Mouse (Mus musculus): ENCODE results near the gene Rngtt.

Rngtt gene

GRCm38 (mm10) chr4:33514108-33515000 lies 204.2 kb downstream of the Rngtt start:
- DNase-seq (ENCODE audit: low spot score): no peak

- DNase-seq (ENCODE audit: low spot score): no peak
Observed at GRCm38 (mm10) chr4:33520196-33520595, 210.1 kb downstream of the Rngtt start.

DNA sequence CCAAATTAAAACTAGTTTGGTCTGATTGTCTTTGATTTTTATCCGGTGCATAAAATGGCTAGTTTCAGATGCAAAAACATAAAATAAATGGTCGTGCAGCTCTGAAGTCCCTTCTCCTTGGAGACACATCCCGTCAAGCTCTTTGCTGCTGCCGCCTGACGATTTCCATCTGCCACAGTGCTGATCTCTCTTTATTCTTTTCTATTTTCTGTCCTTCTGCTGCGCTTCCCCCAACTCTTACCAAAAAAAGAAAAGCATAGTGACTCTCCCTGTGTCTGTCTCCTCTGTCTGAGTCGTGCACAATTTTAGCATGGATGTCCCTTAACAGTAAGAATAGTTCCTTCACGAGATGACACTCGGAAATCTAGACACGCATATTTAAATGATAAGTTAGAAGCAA lies 210.8 kb downstream of the Rngtt start:
- DNase-seq (ENCODE audit: low spot score): no peak

GRCm38 (mm10) chr4:33523774-33524173 lies 213.7 kb downstream of the Rngtt start:
- DNase-seq (ENCODE audit: low spot score): no peak

- DNase-seq (ENCODE audit: low spot score): peak; percentile 28
Observed at GRCm38 (mm10) chr4:33524481-33525141, 214.5 kb downstream of the Rngtt start.

GRCm38 (mm10) chr4:33525272-33525671 lies 215.2 kb downstream of the Rngtt start:
- no peak for DNase-seq (ENCODE audit: low spot score)

DNA sequence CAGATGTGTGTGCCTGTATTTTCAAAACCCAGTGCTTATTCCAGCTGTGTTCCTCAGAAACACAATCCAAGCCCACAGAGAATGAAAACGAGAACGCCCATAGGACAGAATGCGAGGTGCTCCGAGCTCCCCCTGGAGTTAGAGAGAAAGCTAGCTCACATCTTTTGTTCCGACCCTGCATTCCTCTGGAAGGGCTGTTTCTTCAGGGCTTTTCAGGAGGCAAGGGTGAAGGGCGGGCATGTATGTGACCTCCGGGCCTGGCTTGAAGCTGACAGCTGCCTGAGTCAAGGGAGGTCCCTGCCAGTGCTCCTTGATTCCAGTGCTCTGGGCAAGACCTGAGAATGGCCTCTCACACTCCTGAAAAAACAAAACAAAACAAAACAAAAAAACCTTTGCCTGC lies 216.0 kb downstream of the Rngtt start:
- DNase-seq (ENCODE audit: low spot score): peak; percentile 5

DNA sequence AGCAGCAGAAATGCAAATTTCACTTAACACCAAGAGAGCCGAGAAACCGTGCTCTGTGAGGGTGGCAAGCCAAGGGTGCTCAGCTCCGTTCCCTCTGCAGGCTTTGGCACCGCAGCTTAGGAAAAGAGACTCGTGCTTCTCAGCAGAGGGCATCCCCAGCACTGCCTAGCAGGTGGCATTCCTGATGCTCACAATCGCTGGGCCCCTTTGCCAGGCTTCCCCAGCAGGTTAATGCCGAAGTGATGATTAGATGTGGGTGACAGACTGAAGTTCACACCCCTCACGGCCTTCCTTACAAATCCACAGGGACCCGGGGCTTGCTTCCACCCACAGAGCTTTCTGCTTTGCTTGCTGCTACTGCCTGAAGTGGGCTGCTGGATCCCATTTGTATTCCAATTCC lies 216.6 kb downstream of the Rngtt start:
- DNase-seq (ENCODE audit: low spot score): no peak

DNA sequence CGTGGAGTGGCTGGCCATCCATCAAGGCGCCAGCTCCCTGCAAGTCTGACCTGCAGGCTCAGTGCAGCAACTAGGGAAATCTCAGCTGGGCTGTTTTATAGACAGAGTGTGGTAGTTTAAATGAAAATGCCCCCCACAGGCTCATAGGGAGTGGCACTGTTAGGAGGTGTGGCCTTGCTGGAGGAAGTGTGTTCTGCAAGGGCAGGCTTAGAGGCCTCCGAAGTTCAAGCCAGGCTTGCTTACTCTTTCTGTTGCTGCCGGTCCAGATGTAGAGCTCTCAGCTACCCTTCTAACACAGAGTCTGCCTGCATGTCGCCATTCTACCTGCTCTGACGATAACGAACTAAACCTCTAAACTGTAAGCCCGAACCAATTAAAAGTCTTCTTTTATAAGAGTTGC lies 222.5 kb downstream of the Rngtt start:
- DNase-seq (ENCODE audit: low spot score): no peak

- no peak for DNase-seq (ENCODE audit: low spot score)
Observed at GRCm38 (mm10) chr4:33544755-33545576, 234.9 kb downstream of the Rngtt start.

- no peak for DNase-seq (ENCODE audit: low spot score)
Observed at GRCm38 (mm10) chr4:33545577-33545879, 235.4 kb downstream of the Rngtt start.

DNA sequence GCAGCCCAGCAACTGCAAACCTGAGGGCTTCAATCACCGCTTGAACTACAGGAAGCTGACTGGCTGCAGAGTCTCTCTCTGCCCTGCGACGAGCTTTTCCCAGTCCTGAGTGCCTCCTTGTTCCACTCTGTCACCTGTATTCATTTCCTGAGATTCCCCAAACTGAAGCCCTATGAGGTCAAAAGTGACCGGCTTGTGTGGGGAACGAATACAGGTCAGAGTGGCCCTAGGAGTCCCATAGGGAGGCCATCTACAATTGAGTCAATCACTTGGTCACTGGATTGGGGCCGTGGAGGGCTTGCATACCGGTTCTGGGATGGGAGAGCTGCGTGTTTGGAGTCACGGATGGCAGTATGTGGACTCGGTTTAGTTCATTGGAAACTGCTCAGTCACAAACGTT lies 236.2 kb downstream of the Rngtt start:
- DNase-seq (ENCODE audit: low spot score): no peak

DNA sequence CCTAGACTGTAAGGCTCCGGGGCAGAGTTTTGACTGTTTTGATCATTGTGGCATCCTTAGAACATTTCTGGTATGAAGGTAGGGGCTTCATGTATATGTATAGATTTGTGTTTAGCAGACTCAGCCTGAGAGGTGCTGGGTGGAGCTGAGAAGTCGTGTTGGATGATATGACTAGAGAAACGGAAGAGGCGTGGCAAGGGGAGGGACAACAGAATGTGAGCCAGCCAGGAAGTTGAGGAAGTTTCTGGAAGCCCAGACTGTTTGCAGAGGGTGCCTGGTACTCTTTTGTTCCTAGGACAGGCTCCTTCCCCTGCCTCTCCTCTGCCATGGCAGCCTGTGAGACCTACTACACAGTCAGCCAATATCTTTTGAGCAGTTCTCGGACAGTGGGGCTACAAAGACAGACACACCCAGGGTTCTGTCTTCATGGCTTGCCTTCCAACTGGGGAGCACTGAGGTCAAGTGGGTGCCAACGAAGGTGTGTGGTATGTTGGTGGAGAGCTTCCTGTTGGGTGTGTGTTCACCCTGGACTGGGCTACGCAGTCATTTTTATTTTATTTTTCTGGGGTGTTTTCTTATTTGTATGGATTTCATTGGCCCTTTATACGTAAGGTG lies 237.3 kb downstream of the Rngtt start:
- DNase-seq (ENCODE audit: low spot score): no peak

- DNase-seq (ENCODE audit: low spot score): no peak
Observed at GRCm38 (mm10) chr4:33549606-33550005, 239.5 kb downstream of the Rngtt start.
